Mouse (Mus musculus): ENCODE data around the gene Med4. TPM values are rescaled to one million over a fixed set of nuclear protein-coding genes. Genes with fewer than 3 reads are reported as not detected.

The Med4 gene
- polyA plus RNA-seq, 1 experiment from 2014 or later, result 52.8 TPM

Other genes starting within 250 kb of the Med4 start
- 13.5 and 18.1 TPM in 2 replicates for gene Rb1, start 184.2 kb upstream of the Med4 start, polyA plus RNA-seq (2016; fragmentation: Nextera tagmentation; extraction: Ambion mirVana)
- gene Itm2b, start 124.7 kb upstream of the Med4 start, polyA plus RNA-seq (2016; fragmentation: Nextera tagmentation; extraction: Ambion mirVana), result 642 and 652 TPM in 2 replicates
- 200 and 204 TPM in 2 replicates for gene Sucla2, start 15.3 kb downstream of the Med4 start, polyA plus RNA-seq (2016; fragmentation: Nextera tagmentation; extraction: Ambion mirVana)
- 4.8 and 5.1 TPM in 2 replicates for gene Nudt15, start 38.2 kb downstream of the Med4 start, polyA plus RNA-seq (2016; fragmentation: Nextera tagmentation; extraction: Ambion mirVana)
- not detected in 2 replicates for gene Gm21750, start 151.2 kb downstream of the Med4 start, polyA plus RNA-seq (2016; fragmentation: Nextera tagmentation; extraction: Ambion mirVana)